Mouse (Mus musculus) lung, embryonic 14.5 days (tissue): ENCODE measurements at regions not wholly inside any gene's neighbourhood (a gene's known extent, or its start where the extent isn't known, plus 50 kb on each side); places are given as distances from the start of the nearest gene placed in this dataset.

Experiments
- ATAC-seq: fragments of 200-750 bp; cut with Nextera tagmentation; 2 replicates; pipeline ENCODE4 v1.8.0; 2017; ENCODE audit warnings: mild to moderate bottlenecking, moderate TSS enrichment, moderate library complexity; ENCODE audit not compliant: insufficient read depth
- DNase-seq: peaks from one replicate; pipeline ENCODE4 v3.0.0-alpha.2; 2015
- H3K27ac ChIP-seq: fragments of 300-500 bp; sonication (generic); 2 replicates; pipeline ENCODE4 v1.5.1; 2014; ENCODE audit warnings: low read depth, mild to moderate bottlenecking, moderate library complexity
- H3K27me3 ChIP-seq: fragments of 300-500 bp; sonication (generic); 2 replicates; pipeline ENCODE4 v1.6.1; 2014; ENCODE audit warnings: low read length, control low read depth; ENCODE audit not compliant: insufficient read depth
- H3K36me3 ChIP-seq: fragments of 300-500 bp; sonication (generic); 2 replicates; pipeline ENCODE4 v1.6.1; 2014; ENCODE audit warnings: control low read depth; ENCODE audit not compliant: insufficient read depth
- H3K4me1 ChIP-seq: fragments of 300-500 bp; sonication (generic); 2 replicates; pipeline ENCODE4 v1.6.1; 2014; ENCODE audit warnings: antibody characterized with exemption, control low read depth; ENCODE audit not compliant: insufficient read depth
- H3K4me2 ChIP-seq: fragments of 300-500 bp; sonication (generic); 2 replicates; pipeline ENCODE4 v1.6.1; 2014; ENCODE audit warnings: mild to moderate bottlenecking
- H3K4me3 ChIP-seq: fragments of 300-500 bp; sonication (generic); 2 replicates; pipeline ENCODE4 v1.5.1; 2014; ENCODE audit warnings: low read depth, low read length
- H3K9ac ChIP-seq: fragments of 300-500 bp; sonication (generic); 2 replicates; pipeline ENCODE4 v1.6.1; 2014
- H3K9me3 ChIP-seq: fragments of 300-500 bp; sonication (generic); 2 replicates; pipeline ENCODE4 v1.6.1; 2016; ENCODE audit warnings: low read depth, low read length, control low read depth
- CTCF ChIP-seq: IDR thresholded peaks from 2 replicates; pipeline ENCODE4 v1.5.1; 2016; ENCODE audit warnings: antibody characterized with exemption, low read depth
- WGBS: fragments of 180-500 bp; shearing (Covaris S2); extraction: QIAGEN DNeasy Blood & Tissue Kit; methylation state at CpG from one replicate; pipeline ENCODE4 v1.1.7; 2014; 5-methylcytosine and 5-hydroxymethylcytosine counted together

- 56% methylated on average over 4 of the region's 4 CpGs for WGBS
Observed at GRCm38 (mm10) chr15:62400984-62401609, 1443.9 kb downstream of the Gsdmc2 start.

GRCm38 (mm10) chr15:62399381-62399780, 1445.6 kb downstream of the Gsdmc2 start:
- no peaks in the 10 kb centered on the region for H3K9me3 ChIP-seq
- no peak for DNase-seq
- H3K27ac ChIP-seq = no peak overlapping the region
- ATAC-seq = no peak
- H3K36me3 ChIP-seq = no peaks in the 10 kb centered on the region
- TF ChIP-seq CTCF = no peak
- H3K9ac ChIP-seq = no peak overlapping the region
- H3K4me3 ChIP-seq = no peak overlapping the region
- H3K4me1 ChIP-seq = no peaks in the 10 kb centered on the region
- no peak overlapping the region for H3K4me2 ChIP-seq
- WGBS = 74% methylated on average over 1 of the region's 1 CpGs
- H3K27me3 ChIP-seq = no peaks in the 10 kb centered on the region

More at GRCm38 (mm10) chr15:62400984-62401609, 1443.9 kb downstream of the Gsdmc2 start:
- H3K9me3 ChIP-seq = no peaks in the 10 kb centered on the region
- DNase-seq (no peak), ATAC-seq (no peak)
- H3K9ac ChIP-seq = no peak overlapping the region
- no peaks in the 10 kb centered on the region for H3K36me3 ChIP-seq
- no peaks in the 10 kb centered on the region for H3K27me3 ChIP-seq
- no peak overlapping the region for H3K27ac ChIP-seq
- H3K4me3 ChIP-seq = no peak overlapping the region
- TF ChIP-seq CTCF = no peak
- H3K4me1 ChIP-seq = no peaks in the 10 kb centered on the region
- no peak overlapping the region for H3K4me2 ChIP-seq

GRCm38 (mm10) chr15:62397009-62397408, 1448.0 kb downstream of the Gsdmc2 start:
- TF ChIP-seq CTCF = no peak
- Histone ChIP-seq H3K36me3 (no peaks in the 10 kb centered on the region), H3K4me3 (no peak overlapping the region), H3K4me2 (no peak overlapping the region), H3K9me3 (no peaks in the 10 kb centered on the region), H3K9ac (no peak overlapping the region), H3K4me1 (no peaks in the 10 kb centered on the region), H3K27me3 (no peaks in the 10 kb centered on the region), H3K27ac (no peak overlapping the region)
- 23% methylated on average over 7 of the region's 7 CpGs for WGBS
- ATAC-seq (no peak), DNase-seq (peak; percentile 34)

- no peak overlapping the region for H3K4me3 ChIP-seq
- no peaks in the 10 kb centered on the region for H3K4me1 ChIP-seq
- H3K9ac ChIP-seq = no peak overlapping the region
- H3K27ac ChIP-seq = no peak overlapping the region
- H3K36me3 ChIP-seq = no peaks in the 10 kb centered on the region
- DNase-seq = no peak
- no peak for TF ChIP-seq CTCF
- 85% methylated on average over 2 of the region's 2 CpGs for WGBS
- H3K9me3 ChIP-seq = no peaks in the 10 kb centered on the region
- H3K4me2 ChIP-seq = no peak overlapping the region
- ATAC-seq = no peak
- no peaks in the 10 kb centered on the region for H3K27me3 ChIP-seq
Observed at GRCm38 (mm10) chr15:62395377-62395776, 1449.6 kb downstream of the Gsdmc2 start.

GRCm38 (mm10) chr15:62393416-62393815, 1451.6 kb downstream of the Gsdmc2 start:
- H3K27ac ChIP-seq = no peak overlapping the region
- no peaks in the 10 kb centered on the region for H3K36me3 ChIP-seq
- H3K4me2 ChIP-seq = no peak overlapping the region
- H3K9ac ChIP-seq = no peak overlapping the region
- DNase-seq (no peak), ATAC-seq (no peak)
- no peaks in the 10 kb centered on the region for H3K27me3 ChIP-seq
- 94% methylated on average over 3 of the region's 3 CpGs for WGBS
- H3K9me3 ChIP-seq = no peaks in the 10 kb centered on the region
- no peak for TF ChIP-seq CTCF
- no peaks in the 10 kb centered on the region for H3K4me1 ChIP-seq
- no peak overlapping the region for H3K4me3 ChIP-seq

- ATAC-seq (no peak), DNase-seq (no peak)
Observed at GRCm38 (mm10) chr15:62392839-62393238, 1452.1 kb downstream of the Gsdmc2 start.

GRCm38 (mm10) chr15:62392381-62392780, 1452.6 kb downstream of the Gsdmc2 start:
- Histone ChIP-seq H3K9me3 (no peaks in the 10 kb centered on the region), H3K4me1 (no peaks in the 10 kb centered on the region), H3K4me3 (no peak overlapping the region), H3K36me3 (no peaks in the 10 kb centered on the region), H3K4me2 (no peak overlapping the region), H3K27me3 (no peaks in the 10 kb centered on the region), H3K9ac (no peak overlapping the region), H3K27ac (no peak overlapping the region)
- DNase-seq = peak; percentile 31
- WGBS = 74% methylated on average over 3 of the region's 3 CpGs
- ATAC-seq = no peak
- no peak for TF ChIP-seq CTCF

More at GRCm38 (mm10) chr15:62392839-62393238, 1452.1 kb downstream of the Gsdmc2 start:
- Histone ChIP-seq H3K9ac (no peak overlapping the region), H3K27me3 (no peaks in the 10 kb centered on the region), H3K4me2 (no peak overlapping the region), H3K4me3 (no peak overlapping the region), H3K4me1 (no peaks in the 10 kb centered on the region), H3K27ac (no peak overlapping the region), H3K9me3 (no peaks in the 10 kb centered on the region), H3K36me3 (no peaks in the 10 kb centered on the region)
- TF ChIP-seq CTCF = no peak
- 58% methylated on average over 1 of the region's 1 CpGs for WGBS
